Mouse (Mus musculus) layer of hippocampus, adult 18-20 months (tissue): ENCODE results near the gene Gpha2. TPM values are rescaled to one million over a fixed set of nuclear protein-coding genes. Genes with fewer than 3 reads are reported as not detected.

Experiments used
- DNase-seq, 2 experiments: peaks; one replicate each; pipeline ENCODE4 v3.0.0; 2022; ENCODE audit warnings: low spot score in 2 of 2
- total RNA-seq, 2 experiments: library from RNA; stranded (reverse); gene quantifications; 2 replicates each; pipeline ENCODE4 v1.2.3; 2021

Gene Gpha2
- total RNA-seq, 2 experiments from 2014 or later, result not detected

- peak; percentile 98 for DNase-seq
These were observed 15.3 kb downstream of the Gpha2 start, which contains the start of gene Atg2a for GRCm38 (mm10) chr19:6241274-6242107. Atg2a (plus strand) TSS chr19:6241668.

- no peak for DNase-seq
These were observed 16.1 kb downstream of the Gpha2 start for GRCm38 (mm10) chr19:6242281-6242680.

- DNase-seq, result no peak
These were observed 17.0 kb downstream of the Gpha2 start for GRCm38 (mm10) chr19:6243226-6243625.

GRCm38 (mm10) chr19:6245806-6246205, 19.6 kb downstream of the Gpha2 start:
- no peak for DNase-seq

- DNase-seq, result no peak
These were observed 21.5 kb downstream of the Gpha2 start for GRCm38 (mm10) chr19:6247526-6248300.

GRCm38 (mm10) chr19:6253021-6253420, 26.8 kb downstream of the Gpha2 start:
- DNase-seq, result no peak

- no peak for DNase-seq
These were observed 34.2 kb downstream of the Gpha2 start for GRCm38 (mm10) chr19:6260428-6260827.

GRCm38 (mm10) chr19:6260946-6261345, 34.8 kb downstream of the Gpha2 start:
- DNase-seq, result no peak

GRCm38 (mm10) chr19:6261379-6261778, 35.2 kb downstream of the Gpha2 start:
- no peak for DNase-seq

- DNase-seq, result peak in 1 of 2 experiments; percentile 73
These were observed 36.0 kb downstream of the Gpha2 start for GRCm38 (mm10) chr19:6262222-6262621.

GRCm38 (mm10) chr19:6262839-6263433, 36.8 kb downstream of the Gpha2 start:
- no peak for DNase-seq

- DNase-seq, result no peak
These were observed 38.0 kb downstream of the Gpha2 start for GRCm38 (mm10) chr19:6264200-6264599.

GRCm38 (mm10) chr19:6264945-6265344, 38.8 kb downstream of the Gpha2 start:
- no peak for DNase-seq

- no peak for DNase-seq
These were observed 39.6 kb downstream of the Gpha2 start for GRCm38 (mm10) chr19:6265727-6266182.

- no peak for DNase-seq
These were observed 41.4 kb downstream of the Gpha2 start for GRCm38 (mm10) chr19:6267306-6268169.

GRCm38 (mm10) chr19:6268170-6268528, 42.0 kb downstream of the Gpha2 start:
- peak; percentile 59 to 89 for DNase-seq

- DNase-seq, result no peak
These were observed 42.5 kb downstream of the Gpha2 start for GRCm38 (mm10) chr19:6268670-6269132.

- no peak for DNase-seq
These were observed 43.8 kb downstream of the Gpha2 start for GRCm38 (mm10) chr19:6269798-6270475.

GRCm38 (mm10) chr19:6270661-6271060, 44.5 kb downstream of the Gpha2 start:
- DNase-seq, result no peak

GRCm38 (mm10) chr19:6271206-6271605, 45.0 kb downstream of the Gpha2 start:
- no peak for DNase-seq
